Mouse (Mus musculus) E14TG2a.4 (cell line): ENCODE results near the gene Tcf3.

Experiments
- CTCF ChIP-seq: conservative IDR thresholded peaks from 2 replicates; pipeline ENCODE4 v1.5.1; 2014; ENCODE audit warnings: low read length
- POU5F1 ChIP-seq: IDR thresholded peaks from 2 replicates; pipeline ENCODE4 v1.6.1; 2014; ENCODE audit warnings: low read length, borderline replicate concordance

DNA sequence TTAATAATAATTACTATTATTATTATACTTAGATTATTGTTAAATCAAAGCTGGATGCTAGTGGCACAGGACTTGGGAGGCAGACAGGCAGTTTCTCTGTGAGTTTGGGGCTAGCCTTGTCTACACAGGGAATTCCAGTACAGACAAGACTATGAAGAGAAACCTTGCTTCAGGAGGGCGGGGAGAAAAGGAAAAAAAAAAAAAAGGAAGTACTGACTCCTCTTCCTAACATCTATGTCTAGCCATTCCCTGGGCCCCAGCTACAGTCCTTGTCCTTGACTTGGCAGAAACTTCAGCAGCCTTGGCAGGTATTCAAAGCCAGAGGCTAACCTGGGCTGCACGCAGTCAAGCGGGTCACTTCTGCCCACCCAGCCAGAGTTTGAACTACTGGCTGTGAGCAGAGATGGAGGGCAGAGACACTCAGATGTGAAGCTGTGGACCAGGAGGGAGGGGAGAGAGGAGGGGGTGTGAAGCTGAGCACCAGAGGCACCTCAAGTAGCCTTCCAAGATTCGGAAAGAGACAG is 44.2 kb downstream of the Tcf3 start:
- TF ChIP-seq CTCF, result no peak
- no peak for TF ChIP-seq POU5F1
